Mouse (Mus musculus) megakaryocyte, adult 5-6 weeks (primary cell): ENCODE results near the gene Man1c1. TPM values are rescaled to one million over a fixed set of nuclear protein-coding genes. Genes with fewer than 3 reads are reported as not detected.
A peak's percentile ranks its signal among the peaks of the same experiment; 100 is the strongest.

Experiments
- ATAC-seq: 2 replicates; pipeline ENCODE4 v1.8.0; 2016; ENCODE audit warnings: mild to moderate bottlenecking, inconsistent platforms; ENCODE audit not compliant: poor library complexity, severe bottlenecking
- total RNA-seq, 2 experiments: library from RNA; stranded (forward) in 1 of 2; stranded (reverse) in 1 of 2; fragments of 153-499, 151-499 nt in 1 of 2; fragments of 221-1000, 200-1000 nt in 1 of 2; gene quantifications; 2 replicates each; pipeline versions ENCODE4 v1.2.3 to v1.2.4; 2015 to 2017

Gene Man1c1
- total RNA-seq, 2 experiments from 2014 or later = 16.9 to 28.0 TPM

- no peak for ATAC-seq
Measured at GRCm38 (mm10) chr4:134725735-134726345, 21.8 kb upstream of the Man1c1 start.

- ATAC-seq = no peak
Measured at GRCm38 (mm10) chr4:134724974-134725373, 20.9 kb upstream of the Man1c1 start.

- no peak for ATAC-seq
Measured at GRCm38 (mm10) chr4:134723251-134723650, 19.2 kb upstream of the Man1c1 start.

GRCm38 (mm10) chr4:134721076-134721475, 17.0 kb upstream of the Man1c1 start:
- no peak for ATAC-seq

GRCm38 (mm10) chr4:134720371-134720770, 16.3 kb upstream of the Man1c1 start:
- no peak for ATAC-seq

- ATAC-seq = no peak
Measured at GRCm38 (mm10) chr4:134719489-134719888, 15.4 kb upstream of the Man1c1 start.

- peak; percentile 98 for ATAC-seq
Measured at GRCm38 (mm10) chr4:134713937-134714336, 9.8 kb upstream of the Man1c1 start.

- ATAC-seq = no peak
Measured at GRCm38 (mm10) chr4:134705311-134705710, 1.2 kb upstream of the Man1c1 start.

- peak; percentile 6; the same call in 1 of the 2 replicates for ATAC-seq
Measured at GRCm38 (mm10) chr4:134704590-134704989, 500 bp upstream of the Man1c1 start.

- peak; percentile 22 for ATAC-seq
Measured at GRCm38 (mm10) chr4:134702981-134703834, 882 bp downstream of the Man1c1 start.

- peak; percentile 61 for ATAC-seq
Measured at GRCm38 (mm10) chr4:134701934-134702333, 2.2 kb downstream of the Man1c1 start.

GRCm38 (mm10) chr4:134700911-134701310, 3.2 kb downstream of the Man1c1 start:
- no peak for ATAC-seq

- ATAC-seq = no peak
Measured at GRCm38 (mm10) chr4:134693202-134693940, 10.7 kb downstream of the Man1c1 start.

GRCm38 (mm10) chr4:134692388-134692787, 11.7 kb downstream of the Man1c1 start:
- ATAC-seq = no peak

- ATAC-seq = no peak
Measured at GRCm38 (mm10) chr4:134686022-134686661, 17.9 kb downstream of the Man1c1 start.

- ATAC-seq = no peak
Measured at GRCm38 (mm10) chr4:134684637-134685338, 19.3 kb downstream of the Man1c1 start.

GRCm38 (mm10) chr4:134683892-134684291, 20.2 kb downstream of the Man1c1 start:
- ATAC-seq = no peak

GRCm38 (mm10) chr4:134683008-134683407, 21.1 kb downstream of the Man1c1 start:
- peak; percentile 52; the same call in 1 of the 2 replicates for ATAC-seq

- no peak for ATAC-seq
Measured at GRCm38 (mm10) chr4:134682423-134682822, 21.7 kb downstream of the Man1c1 start.

GRCm38 (mm10) chr4:134681819-134682218, 22.3 kb downstream of the Man1c1 start:
- ATAC-seq = no peak
